Mouse (Mus musculus): ENCODE data around the gene Masp2.

DNA sequence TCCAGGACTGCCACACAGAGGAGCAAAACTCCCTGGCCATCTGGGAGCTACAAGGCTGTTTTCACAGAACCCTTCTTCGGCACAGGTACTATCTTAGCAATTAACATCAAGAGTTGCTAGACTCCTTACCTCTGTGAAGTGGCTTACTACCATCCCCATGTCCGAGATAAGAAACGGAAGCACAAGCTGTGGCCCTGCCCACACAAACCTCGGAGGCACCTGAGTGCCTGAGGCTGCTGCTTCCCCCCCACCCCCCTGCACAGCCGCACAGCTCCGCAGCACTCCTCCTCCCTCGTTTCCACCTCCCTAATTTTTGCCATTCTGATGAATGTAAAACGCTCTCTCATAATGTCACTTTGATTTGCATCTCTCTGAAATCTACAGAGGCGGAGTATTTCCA, 35.9 kb downstream of the Masp2 start:
- TF ChIP-seq CTCF (IDR thresholded peaks at IDR 0.05; ENCODE audit: control insufficient read depth, insufficient read depth, insufficient replicate concordance, low read depth, low read length), result no peak
- no peak for TF ChIP-seq POLR2A (IDR thresholded peaks at IDR 0.05; ENCODE audit: control insufficient read depth, low read depth, low read length)
